Mouse (Mus musculus) heart, embryonic 16.5 days (tissue): ENCODE measurements at regions not wholly inside any gene's neighbourhood (a gene's known extent, or its start where the extent isn't known, plus 50 kb on each side); places are given as distances from the start of the nearest gene placed in this dataset.

Experiments
- ATAC-seq: fragments of 200-750 bp; cut with Nextera tagmentation; replicated peaks from 2 replicates; pipeline ENCODE4 v1.8.0; 2017; ENCODE audit warnings: moderate number of reproducible peaks; ENCODE audit not compliant: insufficient read depth, low FRiP score; ENCODE audit errors: extremely low read depth
- H3K27ac ChIP-seq: fragments of 300-500 bp; sonication (generic); 2 replicates; pipeline ENCODE4 v1.5.1; 2014; ENCODE audit warnings: mild to moderate bottlenecking, low read length, control low read depth, moderate library complexity
- H3K27me3 ChIP-seq: fragments of 300-500 bp; sonication (generic); 2 replicates; pipeline ENCODE4 v1.6.1; 2014; ENCODE audit warnings: low read length, mixed read lengths; ENCODE audit not compliant: control insufficient read depth, insufficient read depth
- H3K36me3 ChIP-seq: fragments of 300-500 bp; sonication (generic); 2 replicates; pipeline ENCODE4 v1.6.1; 2014; ENCODE audit not compliant: control insufficient read depth, insufficient read depth
- H3K4me1 ChIP-seq: fragments of 300-500 bp; sonication (generic); 2 replicates; pipeline ENCODE4 v1.6.1; 2014; ENCODE audit warnings: low read length, mixed read lengths; ENCODE audit not compliant: control insufficient read depth, insufficient read depth
- H3K4me2 ChIP-seq: fragments of 300-500 bp; sonication (generic); 2 replicates; pipeline ENCODE4 v1.6.1; 2014; ENCODE audit warnings: low read depth, mild to moderate bottlenecking, control low read depth, low read length
- H3K4me3 ChIP-seq: fragments of 300-500 bp; sonication (generic); 2 replicates; pipeline ENCODE4 v1.5.1; 2014; ENCODE audit warnings: mild to moderate bottlenecking, control low read depth, low read length
- H3K9ac ChIP-seq: fragments of 300-500 bp; sonication (generic); 2 replicates; pipeline ENCODE4 v1.6.1; 2014; ENCODE audit warnings: low read length, control low read depth
- H3K9me3 ChIP-seq: fragments of 300-500 bp; sonication (generic); replicated peaks from 2 replicates; pipeline ENCODE4 v1.6.1; 2016; ENCODE audit warnings: low read length; ENCODE audit not compliant: control insufficient read depth
- WGBS: fragments of 180-500 bp; shearing (Covaris S2); extraction: QIAGEN DNeasy Blood & Tissue Kit; methylation state at CpG from one replicate; pipeline ENCODE4 v1.1.7; 2014; 5-methylcytosine and 5-hydroxymethylcytosine counted together

GRCm38 (mm10) chr7:83203311-83204012, 336.3 kb downstream of the Mex3b start:
- Histone ChIP-seq H3K36me3 (no peaks in the 10 kb centered on the region), H3K4me1 (peaks cover 13% of the 10 kb centered on the region), H3K9me3 (no peaks in the 10 kb centered on the region), H3K27ac (no peak overlapping the region), H3K27me3 (no peaks in the 10 kb centered on the region), H3K4me2 (no peak overlapping the region), H3K4me3 (no peak overlapping the region), H3K9ac (no peak overlapping the region)
- 77% methylated on average over 10 of the region's 10 CpGs for WGBS
- ATAC-seq = no peak

- no peak overlapping the region for H3K4me3 ChIP-seq
- H3K27ac ChIP-seq = no peak overlapping the region
- H3K9ac ChIP-seq = no peak overlapping the region
- H3K36me3 ChIP-seq = no peaks in the 10 kb centered on the region
- WGBS = 49% methylated on average over 4 of the region's 4 CpGs
- no peak overlapping the region for H3K4me2 ChIP-seq
- peaks cover 13% of the 10 kb centered on the region for H3K4me1 ChIP-seq
- no peak for ATAC-seq
- no peaks in the 10 kb centered on the region for H3K9me3 ChIP-seq
- no peaks in the 10 kb centered on the region for H3K27me3 ChIP-seq
Observed at GRCm38 (mm10) chr7:83204013-83204365, 336.9 kb downstream of the Mex3b start.

GRCm38 (mm10) chr7:83204701-83205100, 337.6 kb downstream of the Mex3b start:
- H3K4me2 ChIP-seq = no peak overlapping the region
- no peaks in the 10 kb centered on the region for H3K27me3 ChIP-seq
- no peak for ATAC-seq
- H3K4me1 ChIP-seq = peaks cover 13% of the 10 kb centered on the region
- H3K4me3 ChIP-seq = no peak overlapping the region
- 55% methylated on average over 8 of the region's 8 CpGs for WGBS
- no peak overlapping the region for H3K27ac ChIP-seq
- no peaks in the 10 kb centered on the region for H3K9me3 ChIP-seq
- H3K9ac ChIP-seq = no peak overlapping the region
- H3K36me3 ChIP-seq = no peaks in the 10 kb centered on the region

DNA sequence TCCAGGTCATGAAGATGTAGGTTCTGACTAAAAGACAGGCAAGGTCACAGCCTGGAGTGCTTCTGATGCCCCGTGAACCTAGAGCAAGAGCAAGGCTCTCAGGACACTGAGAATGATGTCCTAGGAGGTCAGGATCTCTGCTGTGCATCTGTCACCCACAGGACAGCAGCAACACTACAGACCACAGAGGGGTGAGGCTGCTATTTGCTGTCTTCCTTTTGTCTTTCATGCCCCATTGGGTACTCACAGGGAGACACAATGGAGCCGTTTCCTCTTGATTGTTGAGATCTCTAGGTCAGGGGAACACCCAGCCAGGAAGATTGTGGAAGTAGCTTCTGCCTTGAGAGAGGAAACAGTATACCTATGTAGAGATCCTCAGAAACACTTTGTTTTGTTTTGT, 339.9 kb downstream of the Mex3b start:
- H3K9ac ChIP-seq = no peak overlapping the region
- peaks cover 6% of the 10 kb centered on the region for H3K4me1 ChIP-seq
- no peaks in the 10 kb centered on the region for H3K9me3 ChIP-seq
- H3K36me3 ChIP-seq = no peaks in the 10 kb centered on the region
- no peak overlapping the region for H3K27ac ChIP-seq
- no peaks in the 10 kb centered on the region for H3K27me3 ChIP-seq
- no peak for ATAC-seq
- 58% methylated on average over 2 of the region's 2 CpGs for WGBS
- no peak overlapping the region for H3K4me2 ChIP-seq
- no peak overlapping the region for H3K4me3 ChIP-seq

DNA sequence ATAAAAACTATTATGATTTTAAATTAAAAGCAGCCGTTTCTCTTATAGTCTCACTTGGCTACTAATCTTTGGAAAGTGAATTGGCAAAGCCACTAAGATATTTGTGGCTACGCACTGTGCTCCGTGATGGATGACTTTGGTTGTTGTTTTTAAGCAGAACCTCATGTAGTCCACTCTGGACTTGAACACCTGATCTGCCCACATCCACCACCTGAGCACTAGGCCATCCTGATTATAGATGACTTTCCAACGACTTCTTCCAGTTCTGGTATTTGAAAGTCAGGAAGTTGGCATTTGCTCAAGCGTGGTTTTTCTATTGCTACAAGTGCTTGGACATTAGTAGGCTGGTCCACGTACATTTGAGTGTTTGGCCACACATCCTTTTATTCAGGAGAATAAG, 344.5 kb downstream of the Mex3b start:
- Histone ChIP-seq H3K4me1 (no peaks in the 10 kb centered on the region), H3K27me3 (no peaks in the 10 kb centered on the region), H3K27ac (no peak overlapping the region), H3K9ac (no peak overlapping the region), H3K9me3 (no peaks in the 10 kb centered on the region), H3K36me3 (no peaks in the 10 kb centered on the region), H3K4me3 (no peak overlapping the region), H3K4me2 (no peak overlapping the region)
- no peak for ATAC-seq
- WGBS = 74% methylated on average over 6 of the region's 6 CpGs

DNA sequence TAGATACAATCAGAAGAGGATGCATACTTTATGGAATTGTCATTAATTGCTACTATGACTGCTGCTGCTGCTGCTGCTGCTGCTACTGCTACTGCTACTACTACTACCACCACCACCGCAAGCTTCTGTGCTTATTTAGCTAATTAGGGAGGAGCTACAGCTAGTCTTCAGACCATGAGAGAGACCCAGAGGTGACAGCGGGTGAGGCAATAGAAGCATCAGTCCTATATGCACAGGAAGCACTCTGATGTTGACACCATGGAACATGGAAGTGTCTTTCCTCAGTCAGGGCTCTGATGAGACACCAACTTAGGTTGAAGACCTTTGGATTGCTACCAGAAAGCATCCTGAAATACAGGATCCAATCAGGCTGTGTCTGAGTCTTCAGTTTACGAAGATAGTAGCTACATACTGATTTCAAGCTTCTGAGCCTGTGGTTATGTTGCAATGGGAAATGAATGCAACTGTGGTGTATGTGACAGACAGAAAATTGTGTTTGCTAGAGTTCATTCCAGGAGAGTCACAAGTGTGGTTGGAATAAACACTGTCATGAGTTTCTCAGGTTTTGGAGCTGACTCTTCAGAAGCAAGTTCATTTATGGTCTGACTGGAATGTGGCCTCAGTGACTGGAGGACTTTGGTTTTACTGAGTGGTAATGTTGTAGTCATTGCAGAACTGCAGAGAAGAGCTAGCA, 355.0 kb downstream of the Mex3b start:
- Histone ChIP-seq H3K4me2 (no peak overlapping the region), H3K4me1 (no peaks in the 10 kb centered on the region), H3K36me3 (no peaks in the 10 kb centered on the region), H3K4me3 (no peak overlapping the region), H3K27ac (no peak overlapping the region), H3K9ac (no peak overlapping the region), H3K27me3 (no peaks in the 10 kb centered on the region), H3K9me3 (no peaks in the 10 kb centered on the region)
- no peak for ATAC-seq
- WGBS = 76% methylated on average over 3 of the region's 3 CpGs

DNA sequence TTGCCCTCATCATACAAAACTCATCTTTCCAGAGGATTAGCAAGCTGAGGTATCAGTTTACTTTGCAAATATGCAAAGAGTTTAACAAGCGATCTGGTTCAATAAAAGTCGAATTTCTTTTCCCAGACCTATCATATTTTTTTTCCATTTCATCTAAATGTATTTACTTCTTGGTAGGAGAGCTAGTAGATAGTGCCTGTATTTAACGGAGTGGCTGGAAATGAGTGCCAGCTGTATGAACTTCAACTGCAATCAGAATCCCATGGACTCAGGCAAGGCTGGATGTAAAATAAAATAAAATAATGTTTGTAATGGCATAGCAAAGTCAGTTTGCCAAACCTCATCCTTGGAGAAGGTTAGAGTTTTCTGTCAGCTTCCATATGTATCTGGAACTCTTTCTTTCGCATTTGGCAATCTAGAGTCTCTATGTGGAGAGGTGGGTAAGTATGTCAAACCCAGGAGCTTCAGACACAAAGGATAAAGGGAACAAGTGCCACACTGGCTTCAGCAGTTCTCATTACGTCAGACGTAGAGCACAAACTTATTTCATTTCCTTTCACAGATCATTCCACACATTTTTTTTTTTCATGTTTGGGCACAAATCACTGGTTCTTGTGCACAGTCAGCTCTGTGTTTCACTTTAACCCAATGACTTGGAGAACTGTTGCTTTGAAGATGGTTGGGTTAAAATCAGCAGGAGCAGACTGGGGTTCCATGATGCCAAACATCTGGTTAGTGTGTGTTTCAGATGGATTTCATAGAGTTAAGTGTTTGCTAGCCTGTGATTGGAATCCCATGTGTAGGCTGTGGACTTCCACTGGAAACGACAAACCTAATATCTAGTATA, 357.2 kb upstream of the Tmc3 start:
- Histone ChIP-seq H3K4me2 (no peak overlapping the region), H3K27me3 (no peaks in the 10 kb centered on the region), H3K4me1 (0 out of 2 replicates have a peak, but pooled peaks cover 3% of the 10 kb centered on the region), H3K9me3 (peaks cover 3% of the 10 kb centered on the region), H3K9ac (no peak overlapping the region), H3K36me3 (no peaks in the 10 kb centered on the region), H3K27ac (no peak overlapping the region), H3K4me3 (no peak overlapping the region)
- 71% methylated on average over 7 of the region's 7 CpGs for WGBS
- no peak for ATAC-seq

DNA sequence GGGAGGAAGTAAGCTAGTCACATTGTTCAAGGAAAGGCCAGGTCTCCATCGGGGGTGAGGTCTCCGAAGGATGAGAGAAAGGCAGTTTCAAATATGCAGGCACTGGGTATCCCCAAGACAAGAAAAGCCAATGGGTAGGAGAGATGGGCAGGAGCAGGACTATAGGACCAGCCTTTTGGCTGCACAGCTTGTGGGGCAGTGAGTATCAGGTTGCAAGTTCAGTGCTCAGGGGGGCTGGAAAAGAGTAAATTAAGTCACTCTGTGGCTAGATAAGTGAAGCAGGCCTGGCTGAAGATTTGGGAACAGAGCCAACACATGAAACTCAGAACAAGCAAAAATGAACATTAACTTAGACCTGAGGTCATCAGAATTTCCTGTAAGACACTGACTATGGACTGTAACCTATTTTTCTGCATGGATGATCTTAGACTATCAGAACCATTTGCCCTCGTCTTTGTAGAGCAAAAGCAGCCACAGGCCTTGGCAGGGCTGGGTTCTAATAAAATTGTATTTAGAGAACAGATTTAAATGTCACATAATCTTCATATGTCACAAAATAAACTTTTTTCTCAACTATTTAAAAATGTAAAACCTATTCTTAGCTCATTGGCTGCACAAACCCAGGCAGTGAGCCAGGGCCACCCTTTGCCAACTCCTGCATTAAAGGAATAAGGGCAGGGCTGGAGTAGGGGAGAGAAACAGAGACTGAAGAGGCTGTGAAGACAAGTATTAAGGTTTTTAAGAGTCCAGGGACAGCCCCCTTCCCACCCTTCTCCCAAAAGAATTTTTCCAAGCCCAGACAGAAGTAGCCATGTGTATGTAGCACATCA, 354.0 kb upstream of the Tmc3 start:
- Histone ChIP-seq H3K4me1 (0 out of 2 replicates have a peak, but pooled peaks cover 3% of the 10 kb centered on the region), H3K36me3 (no peaks in the 10 kb centered on the region), H3K4me3 (no peak overlapping the region), H3K9me3 (peaks cover 3% of the 10 kb centered on the region), H3K4me2 (no peak overlapping the region), H3K9ac (no peak overlapping the region), H3K27ac (peak overlapping the region; percentile 25; the same call in 1 of the 2 replicates), H3K27me3 (no peaks in the 10 kb centered on the region)
- WGBS = 71% methylated on average over 3 of the region's 3 CpGs
- ATAC-seq = peak; percentile 14; the same call in 1 of the 2 replicates
